ENCODE assay signal across 10 mouse cellular contexts in the genomic region with DNA sequence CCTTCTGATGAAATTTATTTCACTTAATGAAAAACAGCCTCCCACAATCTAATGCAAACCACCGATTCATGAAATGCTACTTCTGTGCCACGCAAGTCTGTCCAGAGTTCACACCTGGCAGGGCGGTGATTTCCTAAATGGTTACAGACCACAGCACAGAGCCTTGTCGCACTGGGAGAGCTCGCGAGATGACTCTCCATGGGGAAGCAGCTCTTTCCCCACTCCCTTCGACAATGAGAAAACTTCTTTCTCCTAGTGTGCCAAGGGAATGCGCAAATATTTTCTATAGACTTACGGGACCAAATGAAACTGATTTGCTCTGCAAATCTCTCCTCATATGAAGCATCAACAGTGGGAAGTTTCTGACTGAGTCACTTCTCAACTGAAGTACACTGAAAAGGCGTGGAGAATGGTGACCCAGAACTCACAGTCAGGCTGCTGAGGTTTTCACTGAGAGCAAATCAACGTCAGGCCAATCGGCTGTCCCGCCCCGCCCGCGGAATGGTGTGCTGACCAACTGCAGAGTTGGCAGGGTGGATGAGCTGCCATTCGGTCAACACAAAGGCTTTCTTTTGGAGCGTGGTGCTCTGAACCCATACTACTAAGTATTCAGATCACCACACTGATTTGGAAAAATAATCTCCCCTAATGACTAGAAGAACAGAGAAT.
DNase-seq lines count a peak whose midpoint lies in the region; ATAC-seq and TF ChIP-seq lines count a peak whose summit lies in the region.
"Had no signal": no experiment of that assay in that cellular context is flagged by ENCODE, and none has a peak within 500 bp of the region (broad histone marks: within the 10 kb centered on the region; RNA-seq: fewer than 3 reads in every experiment).

No protein-coding gene starts in this region.

- no peak overlapping the region for H3K4me2 ChIP-seq in embryonic facial prominence, embryonic 11.5 days (ENCODE audit: low read depth, low read length)

- TF ChIP-seq CTCF in gastrocnemius, adult 2 months (IDR thresholded peaks at IDR 0.05), result no peak

- no peaks in the 10 kb centered on the region for H3K4me1 ChIP-seq in embryonic facial prominence, embryonic 11.5 days (ENCODE audit: control insufficient read depth, insufficient read depth, low read length)

- no peak overlapping the region for H3K9ac ChIP-seq in embryonic facial prominence, embryonic 11.5 days (replicated peaks; ENCODE audit: low read length)
- H3K9ac ChIP-seq: liver, postnatal 0 days had no signal

- H3K4me3 ChIP-seq in gastrocnemius, adult 2 months, result peak overlapping the region; percentile 46
- H3K4me3 ChIP-seq in embryonic facial prominence, embryonic 11.5 days (ENCODE audit: low read depth, low read length), result no peak overlapping the region

- H3K36me3 ChIP-seq in embryonic facial prominence, embryonic 11.5 days (replicated peaks; ENCODE audit: control insufficient read depth, insufficient read depth, low read depth, low read length), result no peaks in the 10 kb centered on the region

- peak overlapping the region; percentile 31; the same call in 1 of the 2 replicates for H3K27ac ChIP-seq in gastrocnemius, adult 2 months
- no peak overlapping the region for H3K27ac ChIP-seq in embryonic facial prominence, embryonic 11.5 days (replicated peaks; ENCODE audit: low read depth, low read length)

- intact Hi-C loops in gastrocnemius, adult 2 months (cut with DNase I), result no loop called here
- intact Hi-C loops in gastrocnemius, postnatal 36 days (cut with DNase I), result loop anchor here (10.0 kb wide), 1 partner anchor 232 kb away; no protein-coding TSS in a partner anchor

- WGBS in embryonic facial prominence, embryonic 11.5 days, result 58% methylated on average over 18 of the region's 18 CpGs

- no peak for DNase-seq in gastrocnemius, adult 2 months
- no peak for DNase-seq in gastrocnemius, postnatal 36 days
- peak; percentile 31 for DNase-seq in right cerebral cortex, adult 18-20 months
- no peak for DNase-seq in right cerebral cortex, postnatal 25 days
- peak; percentile 68 for DNase-seq in embryonic facial prominence, embryonic 11.5 days (ENCODE audit: low spot score)
- DNase-seq in ovary, adult 18-20 months (ENCODE audit: low spot score), result no peak
- DNase-seq in spleen, postnatal 4 days (ENCODE audit: low spot score in 2 of 2), result no peak
- DNase-seq: heart, postnatal 10 days; liver, postnatal 0 days; thymus, adult 2 months had no signal

- H3K27me3 ChIP-seq in embryonic facial prominence, embryonic 11.5 days (ENCODE audit: control insufficient read depth, insufficient read depth, low read length), result no peaks in the 10 kb centered on the region

- no peaks in the 10 kb centered on the region for H3K9me3 ChIP-seq in embryonic facial prominence, embryonic 11.5 days (replicated peaks; ENCODE audit: control insufficient read depth, low read length)

- no peak; the same call in 1 of the 2 replicates for ATAC-seq in embryonic facial prominence, embryonic 11.5 days (replicated peaks; ENCODE audit: insufficient number of reproducible peaks, low FRiP score, low TSS enrichment, low read depth)
- ATAC-seq: liver, postnatal 0 days had no signal

Comparison
In these comparisons a context has a peak if more than half of its experiments do, and no peak if none do; other contexts are left out.
1. DNase-seq: peak in right cerebral cortex, adult 18-20 months (single experiment) and embryonic facial prominence, embryonic 11.5 days (single experiment); none in gastrocnemius, adult 2 months (single experiment), gastrocnemius, postnatal 36 days (0 of 2), right cerebral cortex, postnatal 25 days (single experiment), ovary, adult 18-20 months (single experiment) and spleen, postnatal 4 days (0 of 2).